Mouse (Mus musculus) cerebellum, adult 2 months (tissue): ENCODE data around the gene Usb1.

Experiments
- CTCF ChIP-seq: fragments of 200-500 bp; IDR thresholded peaks from 2 replicates; pipeline ENCODE4 v1.5.1; 2011; ENCODE audit warnings: low read depth, mild to moderate bottlenecking, control low read depth, low read length, moderate library complexity, borderline replicate concordance; ENCODE audit not compliant: insufficient read depth
- POLR2A ChIP-seq: fragments of 200-500 bp; IDR thresholded peaks from 2 replicates; pipeline ENCODE4 v1.6.1; 2011; ENCODE audit warnings: low read length, control low read depth, borderline replicate concordance; ENCODE audit not compliant: insufficient read depth

GRCm38 (mm10) chr8:95344668-95345067, 12.6 kb downstream of the Usb1 start:
- no peak for TF ChIP-seq CTCF
- no peak for TF ChIP-seq POLR2A
